Mouse (Mus musculus): Measurements from ENCODE around the gene Prap1. TPM values are rescaled to one million over a fixed set of nuclear protein-coding genes. Genes with fewer than 3 reads are reported as not detected.

Prap1 gene
- not detected in 2 replicates for polyA plus RNA-seq (2014; fragmentation: Nextera tagmentation; extraction: Ambion mirVana)

- Histone ChIP-seq H3K9me3 (ENCODE audit: control insufficient read depth, low read length) (no peaks in the 10 kb centered on the region), H3K9ac (ENCODE audit: low read length) (no peak within 1 kb of the TSS), H3K27me3 (ENCODE audit: control insufficient read depth, insufficient read depth, low read length) (no peaks in the 10 kb centered on the region), H3K4me1 (replicated peaks; ENCODE audit: control insufficient read depth, insufficient read depth, low read length) (no peaks in the 10 kb centered on the region), H3K36me3 (ENCODE audit: control insufficient read depth, insufficient read depth, low read length) (no peaks in the 10 kb centered on the region), H3K27ac (ENCODE audit: low read depth, low read length) (no peak within 1 kb of the TSS), H3K4me2 (ENCODE audit: low read depth, low read length, severe bottlenecking) (no peak within 1 kb of the TSS), H3K4me3 (ENCODE audit: low read depth, low read length) (no peak within 1 kb of the TSS)
- 82% methylated on average over 5 of the region's 5 CpGs for whole genome bisulfite sequencing
- no peak for DNase-seq (ENCODE audit: low spot score)
- ATAC-seq (replicated peaks; ENCODE audit: low FRiP score): no peak
Observed at GRCm38 (mm10) chr7:140092924-140093528, at the start of gene Prap1. Gene Prap1, plus strand, starts transcription at chr7:140093395.

DNA sequence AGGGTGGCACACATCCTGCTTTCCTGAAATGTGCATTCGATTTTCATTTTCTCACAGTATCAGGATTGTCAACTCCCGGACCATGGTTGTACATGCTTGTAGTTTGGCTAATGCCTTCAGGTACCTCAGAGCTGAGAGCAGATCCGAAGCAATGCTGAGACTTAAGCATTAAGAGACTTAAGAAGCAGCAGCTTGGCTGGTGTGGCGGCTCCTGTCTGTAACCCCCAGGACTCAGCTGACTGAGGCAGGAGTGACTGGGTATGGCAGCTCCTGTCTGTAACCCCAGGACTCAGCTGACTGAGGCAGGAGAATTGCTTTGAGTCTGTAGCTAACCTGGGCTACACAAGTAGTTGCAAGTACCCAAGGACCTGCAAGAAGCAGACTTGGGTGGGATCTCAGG, 47.6 kb upstream of the Prap1 start:
- 74% methylated on average over 4 of the region's 4 CpGs for WGBS
- H3K4me3 ChIP-seq (ENCODE audit: low read depth, low read length): no peak overlapping the region
- no peak for DNase-seq (ENCODE audit: low spot score)

DNA sequence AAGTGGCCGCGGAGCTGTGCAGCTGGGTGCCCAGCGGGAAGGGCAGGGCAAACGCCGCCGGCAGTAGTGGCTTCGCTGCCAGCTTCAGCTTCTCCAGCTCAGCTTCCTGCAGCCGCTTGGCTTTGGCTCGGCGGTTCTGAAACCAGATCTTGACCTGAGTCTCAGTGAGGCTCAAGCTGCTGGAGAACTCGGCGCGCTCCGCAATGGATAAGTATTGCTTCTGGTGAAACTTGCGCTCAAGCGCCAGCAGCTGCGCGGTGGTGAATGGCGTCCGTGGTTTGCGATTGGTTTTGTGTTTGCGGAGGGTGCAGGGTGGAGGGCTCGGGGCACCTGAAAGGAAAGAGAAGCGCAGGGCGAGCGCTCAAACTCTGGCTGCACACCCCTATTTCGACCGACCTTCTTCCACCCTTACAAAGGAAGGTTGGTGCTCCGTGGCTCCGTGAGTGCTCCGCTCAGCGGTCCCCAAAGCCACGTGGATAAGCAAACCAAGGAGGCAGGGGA, 45.3 kb upstream of the Prap1 start:
- peak overlapping the region; percentile 17; the same call in 1 of the 2 replicates for H3K9ac ChIP-seq (ENCODE audit: low read length)
- no peak overlapping the region for H3K27ac ChIP-seq (ENCODE audit: low read depth, low read length)
- no peaks in the 10 kb centered on the region for H3K36me3 ChIP-seq (ENCODE audit: control insufficient read depth, insufficient read depth, low read length)
- peak overlapping the region; percentile 31 for H3K4me3 ChIP-seq (ENCODE audit: low read depth, low read length)
- no peak; the same call in 1 of the 2 replicates for ATAC-seq (replicated peaks; ENCODE audit: low FRiP score)
- under 1% methylated on average over 33 of the region's 33 CpGs for WGBS
- H3K9me3 ChIP-seq (ENCODE audit: control insufficient read depth, low read length): no peaks in the 10 kb centered on the region
- peaks cover 17% of the 10 kb centered on the region; the same call in 1 of the 2 replicates for H3K4me1 ChIP-seq (replicated peaks; ENCODE audit: control insufficient read depth, insufficient read depth, low read length)
- H3K27me3 ChIP-seq (ENCODE audit: control insufficient read depth, insufficient read depth, low read length): peaks cover 81% of the 10 kb centered on the region
- peak overlapping the region; percentile 44 for H3K4me2 ChIP-seq (ENCODE audit: low read depth, low read length, severe bottlenecking)
- peak; percentile 70 for DNase-seq (ENCODE audit: low spot score)

More for the DNA sequence above, 47.6 kb upstream of the Prap1 start:
- H3K4me1 ChIP-seq (replicated peaks; ENCODE audit: control insufficient read depth, insufficient read depth, low read length): peaks cover 17% of the 10 kb centered on the region; the same call in 1 of the 2 replicates
- no peak overlapping the region for H3K9ac ChIP-seq (ENCODE audit: low read length)
- H3K36me3 ChIP-seq (ENCODE audit: control insufficient read depth, insufficient read depth, low read length): no peaks in the 10 kb centered on the region
- ATAC-seq (replicated peaks; ENCODE audit: low FRiP score): no peak
- H3K27me3 ChIP-seq (ENCODE audit: control insufficient read depth, insufficient read depth, low read length): peaks cover 60% of the 10 kb centered on the region
- H3K27ac ChIP-seq (ENCODE audit: low read depth, low read length): no peak overlapping the region
- no peaks in the 10 kb centered on the region for H3K9me3 ChIP-seq (ENCODE audit: control insufficient read depth, low read length)
- H3K4me2 ChIP-seq (ENCODE audit: low read depth, low read length, severe bottlenecking): no peak overlapping the region

DNA sequence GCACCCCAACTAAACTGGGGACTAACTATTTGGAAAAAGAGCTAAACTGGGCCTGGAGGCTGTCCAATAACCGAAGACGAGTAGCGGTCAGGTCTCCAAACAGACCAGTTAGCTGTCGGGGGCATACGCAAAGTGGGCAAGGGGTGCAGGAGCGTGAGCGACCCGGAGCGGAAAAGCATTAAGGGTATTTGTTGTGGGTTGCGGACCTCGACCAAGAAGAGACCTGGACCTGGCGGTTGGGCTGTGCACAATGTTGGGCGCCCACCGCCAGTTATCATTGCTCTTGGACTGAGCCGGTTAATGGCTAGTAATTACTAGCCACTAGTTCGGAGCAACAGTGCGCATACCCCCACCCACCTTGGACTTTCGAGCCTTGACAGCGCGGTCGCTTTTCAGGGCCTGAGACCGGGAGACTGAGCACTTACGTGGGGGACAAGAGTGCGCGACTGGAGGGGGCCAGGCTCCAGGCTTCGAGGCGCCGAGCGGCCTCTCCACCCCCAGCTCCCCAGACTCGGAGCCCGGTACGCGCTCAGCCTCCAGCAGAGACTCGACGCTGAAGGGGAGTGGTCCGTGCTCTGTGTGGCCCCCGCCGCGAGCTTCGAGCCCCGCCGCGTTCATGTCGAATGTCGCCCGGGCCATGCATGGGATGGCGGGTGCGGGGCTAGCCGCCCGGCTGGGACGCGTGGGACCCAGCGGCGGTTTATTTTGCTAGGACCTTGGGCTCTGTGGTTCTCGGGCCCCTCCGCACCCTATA, 44.7 kb upstream of the Prap1 start, which contains the start of gene Msx3:
Gene Msx3, minus strand, starts transcription at position 729 of the 754 bp plus-strand sequence.
- Histone ChIP-seq H3K9me3 (ENCODE audit: control insufficient read depth, low read length) (no peaks in the 10 kb centered on the region), H3K27me3 (ENCODE audit: control insufficient read depth, insufficient read depth, low read length) (peaks cover 85% of the 10 kb centered on the region), H3K36me3 (ENCODE audit: control insufficient read depth, insufficient read depth, low read length) (no peaks in the 10 kb centered on the region), H3K4me3 (ENCODE audit: low read depth, low read length) (peak within 1 kb of the TSS; percentile 31), H3K9ac (ENCODE audit: low read length) (peak within 1 kb of the TSS; percentile 17; the same call in 1 of the 2 replicates), H3K4me2 (ENCODE audit: low read depth, low read length, severe bottlenecking) (peak within 1 kb of the TSS; percentile 44), H3K4me1 (replicated peaks; ENCODE audit: control insufficient read depth, insufficient read depth, low read length) (peaks cover 17% of the 10 kb centered on the region; the same call in 1 of the 2 replicates), H3K27ac (ENCODE audit: low read depth, low read length) (no peak within 1 kb of the TSS)
- WGBS: under 1% methylated on average over 56 of the region's 56 CpGs
- peak; percentile 60 for DNase-seq (ENCODE audit: low spot score)
- peak; percentile 53 for ATAC-seq (replicated peaks; ENCODE audit: low FRiP score)

GRCm38 (mm10) chr7:140049115-140049689, 44.0 kb upstream of the Prap1 start:
- peaks cover 88% of the 10 kb centered on the region for H3K27me3 ChIP-seq (ENCODE audit: control insufficient read depth, insufficient read depth, low read length)
- under 1% methylated on average over 34 of the region's 34 CpGs for WGBS
- H3K4me1 ChIP-seq (replicated peaks; ENCODE audit: control insufficient read depth, insufficient read depth, low read length): peaks cover 17% of the 10 kb centered on the region; the same call in 1 of the 2 replicates
- H3K4me2 ChIP-seq (ENCODE audit: low read depth, low read length, severe bottlenecking): peak overlapping the region; percentile 44
- peak; percentile 71 for DNase-seq (ENCODE audit: low spot score)
- no peak overlapping the region for H3K9ac ChIP-seq (ENCODE audit: low read length)
- no peaks in the 10 kb centered on the region for H3K36me3 ChIP-seq (ENCODE audit: control insufficient read depth, insufficient read depth, low read length)
- peak overlapping the region; percentile 31 for H3K4me3 ChIP-seq (ENCODE audit: low read depth, low read length)
- ATAC-seq (replicated peaks; ENCODE audit: low FRiP score): peak; percentile 71
- H3K9me3 ChIP-seq (ENCODE audit: control insufficient read depth, low read length): no peaks in the 10 kb centered on the region
- H3K27ac ChIP-seq (ENCODE audit: low read depth, low read length): no peak overlapping the region

DNA sequence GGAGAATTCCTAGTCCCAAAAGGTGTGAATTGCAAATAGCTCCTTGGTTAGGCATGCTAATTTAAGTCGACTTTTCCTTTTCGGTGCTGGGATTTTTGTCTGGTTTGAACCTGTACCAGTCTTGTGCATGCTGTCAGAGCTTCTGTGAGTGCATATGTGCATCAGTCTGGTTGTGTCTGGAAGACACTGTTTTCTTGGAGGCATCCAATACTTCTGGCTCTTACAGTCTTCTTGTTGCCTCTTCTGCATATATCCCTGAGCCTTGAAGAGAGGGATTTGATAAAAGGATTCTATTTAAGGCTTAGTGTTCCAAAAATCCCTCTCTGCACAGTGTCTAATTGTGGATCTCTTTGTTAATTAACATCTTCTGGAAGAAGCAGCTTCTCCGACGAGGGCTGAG, 39.1 kb upstream of the Prap1 start:
- Histone ChIP-seq H3K4me1 (replicated peaks; ENCODE audit: control insufficient read depth, insufficient read depth, low read length) (peaks cover 14% of the 10 kb centered on the region), H3K4me2 (ENCODE audit: low read depth, low read length, severe bottlenecking) (no peak overlapping the region), H3K4me3 (ENCODE audit: low read depth, low read length) (no peak overlapping the region), H3K9me3 (ENCODE audit: control insufficient read depth, low read length) (no peaks in the 10 kb centered on the region), H3K27me3 (ENCODE audit: control insufficient read depth, insufficient read depth, low read length) (peaks cover 75% of the 10 kb centered on the region), H3K27ac (ENCODE audit: low read depth, low read length) (no peak overlapping the region), H3K36me3 (ENCODE audit: control insufficient read depth, insufficient read depth, low read length) (no peaks in the 10 kb centered on the region), H3K9ac (ENCODE audit: low read length) (no peak overlapping the region)
- ATAC-seq (replicated peaks; ENCODE audit: low FRiP score) (no peak), DNase-seq (ENCODE audit: low spot score) (no peak)
- WGBS: 75% methylated on average over 4 of the region's 4 CpGs

DNA sequence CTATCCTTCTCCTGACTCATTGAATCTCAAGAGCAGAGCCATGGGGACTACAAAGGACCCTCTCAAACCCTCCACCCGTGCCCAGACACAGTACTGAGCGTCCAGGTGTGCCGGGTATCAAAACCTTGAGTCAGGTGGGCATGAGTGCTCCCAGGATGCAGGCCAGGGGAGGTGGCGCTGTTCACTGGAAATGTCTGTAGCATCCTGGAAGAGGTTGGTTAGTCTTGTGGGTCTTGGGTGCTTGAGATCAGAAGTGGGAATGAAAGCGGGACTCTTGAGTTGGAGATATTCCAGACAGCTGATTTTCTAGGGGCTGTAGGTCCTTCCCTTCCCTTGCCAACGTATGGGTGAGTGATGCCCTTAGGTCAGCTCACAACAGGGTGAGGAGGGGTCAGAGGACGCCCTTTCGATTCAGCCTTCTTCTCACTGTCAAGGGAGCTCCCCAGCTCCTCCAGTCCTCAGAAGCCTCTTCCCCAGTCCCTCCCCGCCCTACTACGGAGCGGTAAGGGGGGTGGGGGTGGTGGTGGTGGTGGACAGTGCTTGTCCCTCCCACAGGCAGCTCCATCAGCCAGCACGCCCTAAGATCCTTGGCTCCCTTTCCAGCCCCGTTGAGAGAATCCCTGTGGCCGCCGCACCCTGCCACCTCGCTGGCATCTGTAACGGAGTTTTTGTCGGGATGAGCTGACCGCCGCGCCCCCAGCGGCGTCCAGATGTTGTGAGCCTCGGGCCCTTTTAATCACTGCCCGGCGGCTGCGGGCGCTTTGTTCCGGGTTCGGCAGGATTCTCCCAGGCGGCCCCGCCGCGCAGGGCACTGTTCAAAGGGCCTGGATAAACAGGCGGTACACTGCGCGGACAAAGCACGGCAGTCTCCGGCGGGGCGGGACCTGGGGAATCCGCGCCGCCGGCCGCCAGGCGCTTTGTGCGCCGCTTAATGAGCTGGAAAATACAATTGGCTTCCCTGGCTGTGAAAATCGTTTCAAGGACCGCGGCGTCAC, 35.5 kb upstream of the Prap1 start:
- Histone ChIP-seq H3K4me3 (ENCODE audit: low read depth, low read length) (peak overlapping the region; percentile 31), H3K4me1 (replicated peaks; ENCODE audit: control insufficient read depth, insufficient read depth, low read length) (peaks cover 23% of the 10 kb centered on the region), H3K36me3 (ENCODE audit: control insufficient read depth, insufficient read depth, low read length) (no peaks in the 10 kb centered on the region), H3K27me3 (ENCODE audit: control insufficient read depth, insufficient read depth, low read length) (peaks cover 57% of the 10 kb centered on the region), H3K4me2 (ENCODE audit: low read depth, low read length, severe bottlenecking) (peak overlapping the region; percentile 64), H3K9ac (ENCODE audit: low read length) (peak overlapping the region; percentile 54), H3K9me3 (ENCODE audit: control insufficient read depth, low read length) (no peaks in the 10 kb centered on the region), H3K27ac (ENCODE audit: low read depth, low read length) (peak overlapping the region; percentile 52)
- DNase-seq (ENCODE audit: low spot score) (peak; percentile 94), ATAC-seq (replicated peaks; ENCODE audit: low FRiP score) (peak; percentile 80)
- WGBS: 2% methylated on average over 53 of the region's 53 CpGs

Data from forebrain, embryonic 11.5 days (tissue).